Mouse (Mus musculus): ENCODE measurements around the gene Atp4a. TPM values are rescaled to one million over a fixed set of nuclear protein-coding genes. Genes with fewer than 3 reads are reported as not detected.
"Not testable (repeated sequence)": the region's sequence is repeated elsewhere in the genome, so short reads cannot be mapped to it uniquely, and the experiment has no call there.

Atp4a gene
- polyA plus RNA-seq, 1 experiment from 2014 or later = 1.7 TPM

DNA sequence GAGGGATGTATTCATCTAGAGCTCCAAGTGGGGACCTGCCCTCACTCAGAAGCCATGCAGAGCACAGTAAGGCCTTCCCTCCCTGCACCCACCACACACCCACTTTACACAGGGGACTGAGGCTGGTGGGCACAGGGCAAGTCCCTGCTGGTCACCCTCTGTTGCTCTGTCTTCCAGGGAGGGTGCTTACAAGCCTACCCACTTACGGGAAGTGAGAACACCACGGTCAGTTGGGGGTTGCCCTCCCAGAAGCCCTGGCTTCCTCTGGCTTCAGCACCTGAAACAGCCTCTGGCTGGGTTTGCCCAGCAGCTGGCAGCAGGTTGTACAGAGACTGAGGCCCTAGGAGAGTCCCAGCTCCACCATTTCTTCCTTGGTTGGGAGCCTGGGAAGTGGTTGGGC, 30.6 kb downstream of the Atp4a start:
- H3K4me2 ChIP-seq; H3K4me1 ChIP-seq; H3K27ac ChIP-seq; H3K27me3 ChIP-seq (replicated peaks); H3K9me3 ChIP-seq; H3K36me3 ChIP-seq (replicated peaks); H3K9ac ChIP-seq; H3K4me3 ChIP-seq; ATAC-seq (replicated peaks): not testable (repeated sequence)
- WGBS = 85% methylated on average over 2 of the region's 2 CpGs

GRCm38 (mm10) chr7:30743617-30744016, 31.6 kb downstream of the Atp4a start, which contains the start of gene Gapdhs:
Gapdhs (minus strand) TSS chr7:30743681.
- not testable (repeated sequence) for H3K9ac ChIP-seq; H3K4me1 ChIP-seq; H3K4me2 ChIP-seq; H3K9me3 ChIP-seq; H3K27ac ChIP-seq; H3K4me3 ChIP-seq; H3K36me3 ChIP-seq (replicated peaks); ATAC-seq (replicated peaks); H3K27me3 ChIP-seq (replicated peaks)
- 89% methylated on average over 4 of the region's 4 CpGs for WGBS

DNA sequence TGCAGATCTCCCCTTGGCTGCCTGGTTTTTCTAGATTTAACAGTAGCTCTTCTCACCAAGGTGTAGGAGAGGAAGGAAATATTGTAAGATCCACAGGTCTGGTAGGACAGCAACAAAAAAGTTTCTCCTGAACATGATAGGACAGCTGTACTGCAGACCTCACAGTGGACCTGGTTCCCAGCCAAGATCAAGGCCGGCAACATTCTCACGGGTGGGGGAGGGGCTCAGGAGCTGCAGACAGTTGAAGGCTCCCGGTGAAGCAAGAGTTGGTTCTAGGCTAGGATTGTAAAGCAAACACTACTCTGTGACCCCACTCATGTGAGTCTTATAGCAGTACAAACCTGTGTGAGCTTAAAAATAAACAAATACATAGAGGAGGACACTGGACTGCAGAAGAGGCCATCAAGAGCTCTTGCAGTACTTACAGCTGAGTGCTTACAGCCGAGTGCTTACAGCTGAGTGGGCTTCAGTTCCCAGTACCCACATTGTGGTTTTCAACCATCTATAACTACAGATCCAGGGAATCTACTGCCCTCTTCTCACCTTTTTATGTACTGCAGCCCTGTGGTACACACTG, 32.1 kb downstream of the Atp4a start:
- Histone ChIP-seq H3K36me3 (replicated peaks) (0 out of 2 replicates have a peak, but pooled peaks cover 2% of the 10 kb centered on the region), H3K9ac (no peak overlapping the region), H3K4me2 (no peak overlapping the region), H3K4me1 (no peaks in the 10 kb centered on the region), H3K27ac (no peak overlapping the region), H3K9me3 (no peaks in the 10 kb centered on the region), H3K27me3 (replicated peaks) (no peaks in the 10 kb centered on the region), H3K4me3 (no peak overlapping the region)
- no peak for ATAC-seq (replicated peaks)
- 65% methylated on average over 4 of the region's 4 CpGs for WGBS

DNA sequence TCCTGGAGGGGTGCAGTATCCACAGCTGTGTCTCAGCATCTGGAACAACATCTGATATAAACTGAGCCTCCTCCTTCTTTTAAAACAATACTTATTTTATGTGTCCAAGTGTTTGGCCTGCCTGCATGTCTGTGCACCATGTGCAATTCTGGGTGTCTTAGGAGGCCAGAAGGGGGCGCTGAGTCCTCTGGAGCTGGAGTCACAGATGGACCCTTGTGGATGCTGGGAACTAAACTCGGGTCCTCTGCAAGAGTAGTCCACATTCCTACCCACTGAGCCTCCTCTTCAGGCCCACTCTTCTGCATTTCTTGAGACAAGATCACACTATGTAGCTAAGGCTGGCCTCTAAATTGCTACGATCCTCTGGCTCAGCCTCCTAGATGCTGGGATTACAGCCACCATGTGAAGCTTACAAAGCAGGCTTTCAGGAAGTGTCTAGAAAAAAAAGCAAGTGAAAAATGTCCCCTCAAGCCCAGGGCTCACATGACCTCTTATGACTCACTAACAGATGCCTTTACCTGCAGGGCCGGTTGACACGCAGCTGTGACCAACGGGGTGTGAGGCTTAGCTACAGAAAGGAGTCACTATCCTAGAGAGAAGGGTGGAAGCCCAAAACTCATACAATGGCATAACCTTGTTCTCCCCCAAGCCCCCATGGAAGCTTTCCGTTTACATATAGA, 35.7 kb downstream of the Atp4a start:
- no peak overlapping the region for H3K4me3 ChIP-seq
- WGBS = 89% methylated on average over 7 of the region's 7 CpGs
- H3K27ac ChIP-seq = no peak overlapping the region
- H3K4me2 ChIP-seq = no peak overlapping the region
- no peaks in the 10 kb centered on the region for H3K36me3 ChIP-seq (replicated peaks)
- no peaks in the 10 kb centered on the region for H3K4me1 ChIP-seq
- no peaks in the 10 kb centered on the region for H3K27me3 ChIP-seq (replicated peaks)
- no peak overlapping the region for H3K9ac ChIP-seq
- no peaks in the 10 kb centered on the region for H3K9me3 ChIP-seq
- ATAC-seq (replicated peaks) = no peak

- Histone ChIP-seq H3K4me1 (no peaks in the 10 kb centered on the region), H3K27ac (no peak overlapping the region), H3K9me3 (no peaks in the 10 kb centered on the region), H3K36me3 (replicated peaks) (peaks cover 10% of the 10 kb centered on the region), H3K27me3 (replicated peaks) (no peaks in the 10 kb centered on the region), H3K9ac (no peak overlapping the region), H3K4me2 (no peak overlapping the region), H3K4me3 (no peak overlapping the region)
- WGBS = 91% methylated on average over 13 of the region's 13 CpGs
- ATAC-seq (replicated peaks) = peak; percentile 24; the same call in 1 of the 2 replicates
These were observed 38.0 kb downstream of the Atp4a start for GRCm38 (mm10) chr7:30749824-30750606.

- H3K4me2 ChIP-seq = no peak within 1 kb of the TSS
- H3K9ac ChIP-seq = no peak within 1 kb of the TSS
- WGBS = 67% methylated on average over 5 of the region's 5 CpGs
- peaks cover 13% of the 10 kb centered on the region for H3K36me3 ChIP-seq (replicated peaks)
- H3K4me1 ChIP-seq = no peaks in the 10 kb centered on the region
- ATAC-seq (replicated peaks) = no peak
- H3K9me3 ChIP-seq = no peaks in the 10 kb centered on the region
- no peak within 1 kb of the TSS for H3K27ac ChIP-seq
- no peaks in the 10 kb centered on the region for H3K27me3 ChIP-seq (replicated peaks)
- no peak within 1 kb of the TSS for H3K4me3 ChIP-seq
These were observed 39.2 kb downstream of the Atp4a start, which contains the start of gene Sbsn for GRCm38 (mm10) chr7:30751086-30751669. Sbsn (plus strand) TSS chr7:30751471.

DNA sequence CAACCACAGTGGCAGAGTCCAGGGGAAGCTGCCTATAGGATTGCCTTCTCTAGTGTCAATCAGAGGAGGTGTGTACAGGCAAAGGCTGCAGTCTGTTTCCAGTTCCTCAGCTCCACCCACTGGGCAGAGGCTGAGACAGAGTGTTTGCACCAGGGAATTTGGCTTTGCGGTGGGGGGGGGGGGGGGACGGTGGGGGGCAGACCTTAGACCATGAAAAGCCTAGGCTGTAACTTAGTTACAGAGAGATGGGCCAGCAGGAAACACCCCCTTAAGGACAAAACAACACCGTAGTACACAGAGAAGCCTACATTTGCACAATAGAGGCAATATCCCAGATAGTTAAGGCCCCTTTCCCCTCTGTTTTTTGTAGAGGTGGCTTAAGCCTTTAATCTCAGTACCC, 45.0 kb downstream of the Atp4a start:
- Histone ChIP-seq H3K27me3 (replicated peaks) (no peaks in the 10 kb centered on the region), H3K4me1 (no peaks in the 10 kb centered on the region), H3K27ac (no peak overlapping the region), H3K9me3 (no peaks in the 10 kb centered on the region), H3K36me3 (replicated peaks) (peaks cover 13% of the 10 kb centered on the region), H3K9ac (no peak overlapping the region), H3K4me3 (no peak overlapping the region), H3K4me2 (no peak overlapping the region)
- WGBS = 78% methylated on average over 3 of the region's 3 CpGs
- ATAC-seq (replicated peaks) = no peak

GRCm38 (mm10) chr7:30758853-30759252, 46.8 kb downstream of the Atp4a start:
- no peaks in the 10 kb centered on the region for H3K27me3 ChIP-seq (replicated peaks)
- no peak overlapping the region for H3K9ac ChIP-seq
- 45% methylated on average over 4 of the region's 4 CpGs for WGBS
- ATAC-seq (replicated peaks) = no peak
- no peaks in the 10 kb centered on the region for H3K9me3 ChIP-seq
- H3K4me3 ChIP-seq = no peak overlapping the region
- H3K27ac ChIP-seq = no peak overlapping the region
- no peaks in the 10 kb centered on the region for H3K4me1 ChIP-seq
- H3K36me3 ChIP-seq (replicated peaks) = peaks cover 13% of the 10 kb centered on the region
- H3K4me2 ChIP-seq = no peak overlapping the region

DNA sequence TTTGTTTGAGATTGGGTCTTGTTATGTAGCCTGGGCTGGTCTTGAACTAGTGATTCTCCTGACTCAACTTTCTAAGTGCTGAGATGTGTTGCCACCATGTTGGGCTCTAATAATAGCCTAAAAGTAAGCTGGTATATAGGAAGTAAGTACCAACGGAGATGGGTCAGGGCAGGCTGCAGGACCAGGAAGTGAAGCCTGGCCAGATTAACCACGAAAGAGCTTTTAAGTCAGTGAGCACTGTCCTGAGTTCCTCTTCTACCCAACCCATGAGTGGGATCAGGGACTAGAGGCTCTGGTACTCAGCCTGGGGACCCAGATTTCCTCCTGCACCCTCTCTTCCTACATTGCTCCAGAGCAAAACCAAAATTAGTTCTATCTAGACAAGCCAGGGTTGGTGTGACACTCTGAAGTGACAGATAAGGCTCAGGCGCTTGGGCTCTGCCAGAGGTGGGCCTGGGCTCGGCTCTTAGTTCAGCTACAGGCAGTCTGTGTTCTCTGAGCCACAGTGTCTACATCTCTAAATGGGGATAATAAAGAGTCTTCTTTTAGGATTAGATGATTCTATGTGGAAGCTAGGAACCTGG, 49.9 kb downstream of the Atp4a start:
- Histone ChIP-seq H3K9me3 (no peaks in the 10 kb centered on the region), H3K4me2 (no peak overlapping the region), H3K9ac (no peak overlapping the region), H3K4me1 (no peaks in the 10 kb centered on the region), H3K27me3 (replicated peaks) (no peaks in the 10 kb centered on the region), H3K27ac (no peak overlapping the region), H3K36me3 (replicated peaks) (no peaks in the 10 kb centered on the region), H3K4me3 (no peak overlapping the region)
- 83% methylated on average over 4 of the region's 4 CpGs for WGBS
- ATAC-seq (replicated peaks) = no peak

GRCm38 (mm10) chr7:30763456-30763855, 51.4 kb downstream of the Atp4a start, which contains the start of gene Dmkn:
Dmkn (plus strand) TSS chr7:30763756.
- H3K4me3 ChIP-seq = no peak within 1 kb of the TSS
- no peak within 1 kb of the TSS for H3K9ac ChIP-seq
- H3K9me3 ChIP-seq = no peaks in the 10 kb centered on the region
- WGBS = 40% methylated on average over 5 of the region's 5 CpGs
- no peaks in the 10 kb centered on the region for H3K4me1 ChIP-seq
- H3K27me3 ChIP-seq (replicated peaks) = no peaks in the 10 kb centered on the region
- ATAC-seq (replicated peaks) = no peak
- H3K4me2 ChIP-seq = no peak within 1 kb of the TSS
- H3K27ac ChIP-seq = no peak within 1 kb of the TSS
- H3K36me3 ChIP-seq (replicated peaks) = no peaks in the 10 kb centered on the region

- no peaks in the 10 kb centered on the region for H3K4me1 ChIP-seq
- no peaks in the 10 kb centered on the region for H3K9me3 ChIP-seq
- H3K27ac ChIP-seq = no peak overlapping the region
- no peaks in the 10 kb centered on the region for H3K27me3 ChIP-seq (replicated peaks)
- H3K36me3 ChIP-seq (replicated peaks) = no peaks in the 10 kb centered on the region
- H3K9ac ChIP-seq = no peak overlapping the region
- H3K4me3 ChIP-seq = no peak overlapping the region
- no peak; the same call in 1 of the 2 replicates for ATAC-seq (replicated peaks)
- 44% methylated on average over 11 of the region's 11 CpGs for WGBS
- H3K4me2 ChIP-seq = 0 out of 2 replicates have a peak overlapping the region, but pooled peaks have one; percentile 9
These were observed 53.2 kb downstream of the Atp4a start for GRCm38 (mm10) chr7:30765173-30765572.

GRCm38 (mm10) chr7:30766408-30766807, 54.4 kb downstream of the Atp4a start:
- Histone ChIP-seq H3K27me3 (replicated peaks) (no peaks in the 10 kb centered on the region), H3K4me2 (no peak overlapping the region), H3K9me3 (no peaks in the 10 kb centered on the region), H3K4me1 (no peaks in the 10 kb centered on the region), H3K27ac (no peak overlapping the region), H3K9ac (no peak overlapping the region), H3K4me3 (no peak overlapping the region), H3K36me3 (replicated peaks) (no peaks in the 10 kb centered on the region)
- 87% methylated on average over 4 of the region's 4 CpGs for WGBS
- ATAC-seq (replicated peaks) = no peak

Data from midbrain, embryonic 15.5 days (tissue).